Mouse (Mus musculus) T-helper 1 cell (primary cell): Measurements from ENCODE around the gene Mrgpre.

Experiments
- in situ Hi-C: fragments of 300-600 bp; cut with MboI, MseI; formaldehyde crosslinking; loops from one replicate; pipeline ENCODE4 v1.15.1; 2025; ENCODE audit warnings: high pct_unique_total_duplicates

Mrgpre gene

GRCm38 (mm10) chr7:143777375-143777774, 6.9 kb downstream of the Mrgpre start:
- in situ Hi-C loops, result loop anchor here (10.0 kb wide), 1 partner anchor 1327 kb away; no protein-coding TSS in a partner anchor

- in situ Hi-C loops, result loop anchor here (10.0 kb wide), 1 partner anchor 1329 kb away; no protein-coding TSS in a partner anchor
These were observed 8.2 kb downstream of the Mrgpre start for GRCm38 (mm10) chr7:143776137-143776536.

- in situ Hi-C loops, result no loop called here
These were observed 14.8 kb downstream of the Mrgpre start for GRCm38 (mm10) chr7:143769461-143769860.

DNA sequence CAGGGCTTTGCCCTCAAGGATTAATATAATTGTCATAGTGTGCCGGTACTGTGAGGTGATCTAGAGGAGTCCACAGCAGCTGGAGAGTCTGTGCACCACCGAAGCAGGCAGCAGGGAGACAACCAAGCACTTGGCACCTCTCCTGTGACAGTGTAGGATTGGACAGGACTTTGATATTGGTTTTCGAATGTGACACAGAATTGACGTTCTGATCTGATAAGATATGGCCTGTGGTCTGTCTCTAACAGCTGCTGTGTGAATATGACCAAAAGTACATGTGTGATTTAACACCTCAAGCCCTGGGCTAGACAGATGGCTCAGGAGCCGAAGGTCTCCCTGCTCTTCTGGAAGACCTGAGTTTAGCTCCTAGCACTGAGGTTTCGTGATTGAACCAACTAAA, 16.0 kb downstream of the Mrgpre start:
- in situ Hi-C loops, result no loop called here

DNA sequence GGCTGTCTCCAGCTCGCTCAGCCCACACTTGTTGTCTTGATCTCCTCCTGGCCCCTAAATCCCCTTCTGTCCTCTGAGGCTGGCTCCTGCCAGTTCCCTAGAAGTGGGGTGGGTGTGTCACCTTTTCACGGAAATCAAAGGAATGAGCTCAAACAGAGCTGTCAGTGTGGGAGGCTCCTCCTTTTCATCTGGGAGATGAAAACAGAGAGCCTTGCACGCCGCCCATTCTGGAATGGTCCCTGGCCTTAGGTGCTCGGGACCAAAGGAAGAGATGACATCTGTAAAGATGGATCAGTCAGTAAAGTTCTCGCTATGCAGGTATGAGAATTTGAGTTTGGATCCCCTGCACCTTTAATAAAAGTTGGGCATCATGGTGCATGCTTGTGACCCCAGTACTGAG, 17.4 kb downstream of the Mrgpre start, which contains the start of gene Mrgprg:
Mrgprg (minus strand) TSS at position 101 of the 400 bp plus-strand sequence.
- in situ Hi-C loops, result no loop called here

DNA sequence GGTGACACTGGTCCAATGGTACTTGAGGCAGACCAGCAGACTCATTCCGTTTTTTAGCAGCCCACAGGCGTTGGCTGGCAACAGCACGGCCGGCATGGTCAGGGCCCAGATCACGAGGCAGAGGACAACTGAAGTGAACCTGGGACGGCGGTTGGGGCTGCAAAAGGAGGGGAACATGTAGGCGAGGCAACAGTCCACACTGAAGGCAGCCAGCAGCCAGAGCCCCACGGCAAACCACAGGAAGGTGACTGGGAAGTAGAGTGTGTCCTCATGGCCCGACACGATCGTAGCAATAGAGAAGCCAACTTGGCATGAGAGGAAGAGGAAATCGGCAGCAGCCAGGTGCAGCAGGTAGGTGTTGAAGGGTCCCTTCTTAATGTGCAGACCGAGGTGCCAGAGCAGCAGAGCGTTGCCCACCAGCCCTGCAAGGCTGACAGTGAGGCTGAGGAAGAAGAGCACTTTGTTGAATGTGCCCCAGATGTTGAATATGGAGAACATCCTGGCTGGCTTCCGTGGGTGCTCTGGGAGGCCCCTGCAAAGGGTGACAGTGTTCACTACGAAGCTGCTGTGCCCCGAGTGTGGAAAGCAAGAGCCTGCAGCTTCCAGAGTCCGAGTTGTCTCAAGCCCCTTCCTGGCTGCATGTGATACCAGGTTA, 19.3 kb downstream of the Mrgpre start:
- in situ Hi-C loops, result loop anchor here (5.0 kb wide), 1 partner anchor 618 kb away; no protein-coding TSS in a partner anchor

DNA sequence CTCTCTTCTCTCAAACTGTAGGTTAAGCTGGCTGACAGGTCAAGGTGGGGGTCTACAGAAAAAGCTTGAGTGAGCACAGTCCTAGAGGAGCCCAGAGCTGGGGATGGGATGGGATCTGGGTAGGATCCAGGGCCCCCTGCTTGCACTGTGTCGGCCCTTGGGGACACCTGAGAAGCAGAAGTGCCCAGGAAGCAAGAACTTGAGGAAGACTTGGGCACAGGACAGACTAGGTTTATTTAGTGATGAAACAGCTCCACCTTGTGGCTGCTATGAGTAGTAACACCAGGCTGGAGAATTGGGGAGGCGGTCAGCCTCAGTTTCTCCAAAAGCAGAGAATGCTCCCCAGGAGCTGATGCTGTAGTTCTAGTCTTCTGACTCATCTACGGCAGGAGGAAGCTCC, 20.5 kb downstream of the Mrgpre start:
- in situ Hi-C loops, result loop anchor here (5.0 kb wide), 1 partner anchor 616 kb away; no protein-coding TSS in a partner anchor

DNA sequence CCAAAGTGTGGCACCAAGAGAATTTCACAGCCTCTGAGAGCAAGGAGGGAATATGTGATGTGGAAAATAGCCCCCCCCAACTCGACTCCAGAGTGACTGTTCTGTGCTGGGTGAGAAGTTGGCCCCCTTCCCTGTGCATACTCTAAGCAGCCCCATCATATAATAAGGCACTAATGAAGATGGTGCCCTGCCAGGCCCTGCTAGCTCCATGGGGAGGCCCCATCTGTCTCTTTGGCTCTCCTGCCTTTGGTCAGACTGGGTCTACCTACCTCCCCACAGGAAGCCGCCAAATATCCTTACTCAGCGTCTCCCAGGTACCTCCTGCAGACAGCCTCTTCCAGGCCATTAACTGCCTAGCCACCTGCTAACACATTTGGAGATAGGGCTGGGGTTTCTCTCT, 25.3 kb downstream of the Mrgpre start:
- in situ Hi-C loops, result loop anchor here (5.0 kb wide), 1 partner anchor 162 kb away; no protein-coding TSS in a partner anchor

GRCm38 (mm10) chr7:143757696-143758095, 26.6 kb downstream of the Mrgpre start:
- in situ Hi-C loops, result loop anchor here (5.0 kb wide), 1 partner anchor 160 kb away; no protein-coding TSS in a partner anchor

DNA sequence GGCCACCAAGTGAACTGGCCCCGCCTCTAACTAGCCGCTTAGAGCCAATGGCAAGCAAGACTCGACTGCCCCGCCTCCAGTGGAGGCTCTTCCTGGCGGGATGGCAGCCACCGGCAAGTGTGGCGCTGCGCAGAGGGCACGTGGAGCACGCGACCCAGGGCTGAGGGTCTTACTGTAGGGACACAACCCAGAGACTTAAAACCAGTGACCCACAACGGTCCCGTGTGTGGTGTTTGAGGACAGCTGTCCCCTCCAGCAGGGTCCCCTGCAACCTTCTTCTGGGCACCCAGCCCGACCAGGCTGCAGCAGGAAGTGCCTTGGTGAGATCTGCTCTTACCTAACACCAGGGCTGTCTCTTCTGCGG, 27.3 kb downstream of the Mrgpre start:
- in situ Hi-C loops, result loop anchor here (5.0 kb wide), 1 partner anchor 160 kb away; no protein-coding TSS in a partner anchor

DNA sequence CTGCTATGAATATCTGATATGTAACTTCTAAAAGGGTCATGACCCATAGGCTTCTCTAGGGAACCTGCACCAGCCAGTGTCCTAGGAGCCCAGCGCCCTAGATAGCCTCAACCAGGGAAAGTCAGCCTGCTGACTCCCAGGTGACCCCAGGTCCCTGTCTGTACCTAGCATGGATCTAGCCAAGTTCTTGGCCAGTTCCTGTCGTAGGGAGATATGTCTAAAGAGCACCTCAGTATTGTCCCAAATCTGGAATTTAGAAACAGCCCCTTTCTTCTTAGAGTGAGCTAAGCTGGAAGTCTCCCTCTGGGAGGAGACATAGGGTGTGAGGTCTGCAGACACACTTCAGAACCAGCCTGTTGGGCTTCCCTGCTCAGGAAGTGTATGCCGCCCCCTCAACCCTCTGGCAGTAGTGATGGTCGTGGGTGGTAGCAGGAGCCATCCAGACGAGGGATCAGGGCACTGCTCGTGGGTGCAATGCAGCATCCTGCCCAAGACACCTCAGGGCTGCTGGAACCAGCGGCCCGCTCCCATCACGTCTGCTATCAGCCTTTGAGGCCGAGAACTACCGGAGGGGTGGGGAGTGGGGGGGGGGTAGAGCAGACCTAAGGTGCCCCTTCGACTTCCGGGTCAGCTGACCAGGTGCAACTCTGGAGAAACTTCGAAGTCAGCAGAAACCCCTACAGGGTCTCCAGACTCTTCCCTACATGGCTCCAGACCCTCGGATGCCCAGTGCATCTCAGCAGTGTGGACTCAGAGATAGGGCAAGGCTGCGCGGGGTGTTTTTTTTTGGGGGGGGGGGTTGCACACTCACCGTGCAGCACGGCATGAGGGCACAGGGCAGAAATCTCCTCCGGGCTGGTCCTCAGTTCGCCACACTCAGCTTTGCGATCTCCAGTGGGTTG, 27.9 kb downstream of the Mrgpre start, which contains the start of gene Osbpl5:
Osbpl5 (minus strand) TSS at position 861 of the 902 bp plus-strand sequence.
- in situ Hi-C loops, result loop anchor here (5.0 kb wide), 1 partner anchor 159 kb away; no protein-coding TSS in a partner anchor

GRCm38 (mm10) chr7:143755357-143756124, 28.8 kb downstream of the Mrgpre start:
- in situ Hi-C loops, result loop anchor here (5.0 kb wide), 1 partner anchor 158 kb away; no protein-coding TSS in a partner anchor

DNA sequence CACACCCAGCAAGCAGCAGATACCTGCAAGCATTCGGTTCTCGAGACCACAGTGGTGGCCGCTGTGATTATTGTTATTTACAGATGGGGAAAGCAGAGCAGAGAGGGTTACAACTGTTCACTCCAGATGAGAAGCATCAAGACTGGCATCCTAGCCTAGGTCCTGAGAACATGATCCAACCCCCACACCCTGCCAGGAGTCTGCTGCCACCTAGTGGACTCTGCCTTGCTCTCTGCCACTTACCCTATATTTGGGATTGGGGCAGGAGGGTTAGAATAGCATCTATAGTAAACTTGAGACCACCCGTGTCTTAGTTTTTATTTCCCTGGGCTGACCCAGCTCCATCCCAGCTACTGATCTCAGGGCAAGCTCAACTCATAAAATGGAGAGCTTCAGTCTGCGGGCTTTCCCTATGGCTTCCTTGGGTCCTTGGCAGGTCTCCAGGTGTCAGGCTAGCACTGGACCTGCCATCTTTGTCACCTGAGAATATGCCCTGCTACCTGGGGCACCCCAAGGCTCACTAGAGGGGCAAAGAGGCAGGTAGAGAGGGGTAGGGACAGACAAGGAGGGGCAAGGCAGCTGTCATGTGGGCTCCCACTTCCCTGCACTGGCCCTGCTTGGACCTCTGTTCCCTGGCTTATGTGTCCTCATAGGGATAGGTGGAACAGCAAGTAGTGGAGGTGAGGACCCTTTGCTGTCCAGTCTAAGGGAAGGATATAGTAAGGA, 30.1 kb downstream of the Mrgpre start:
- in situ Hi-C loops, result loop anchor here (5.0 kb wide), 1 partner anchor 47 kb away; no protein-coding TSS in a partner anchor

- in situ Hi-C loops, result loop anchor here (5.0 kb wide), 1 partner anchor 45 kb away; no protein-coding TSS in a partner anchor
These were observed 31.7 kb downstream of the Mrgpre start for GRCm38 (mm10) chr7:143752606-143753005.

GRCm38 (mm10) chr7:143752056-143752455, 32.2 kb downstream of the Mrgpre start:
- in situ Hi-C loops, result loop anchor here (5.0 kb wide), 1 partner anchor 45 kb away; no protein-coding TSS in a partner anchor

DNA sequence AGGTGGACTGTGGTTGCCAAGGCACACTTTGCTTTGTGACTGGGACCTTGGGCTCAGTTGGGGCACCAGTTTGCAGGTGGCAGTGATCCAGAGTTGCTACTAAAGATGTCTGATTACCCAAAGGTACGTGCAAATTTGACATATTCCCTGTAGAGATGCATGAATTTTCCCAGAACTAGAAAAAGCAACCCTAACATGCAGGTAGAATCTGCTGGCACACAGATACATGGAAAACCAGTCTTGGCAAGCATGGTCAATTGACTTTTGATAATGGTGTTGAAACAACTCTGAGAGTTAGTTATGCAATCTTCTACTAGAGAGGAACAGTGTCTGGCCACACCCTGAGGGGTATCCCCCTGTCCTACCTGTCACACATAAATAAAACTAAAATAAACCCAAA, 32.9 kb downstream of the Mrgpre start:
- in situ Hi-C loops, result loop anchor here (5.0 kb wide), 1 partner anchor 44 kb away; no protein-coding TSS in a partner anchor

- in situ Hi-C loops, result no loop called here
These were observed 35.3 kb downstream of the Mrgpre start for GRCm38 (mm10) chr7:143749045-143749444.

DNA sequence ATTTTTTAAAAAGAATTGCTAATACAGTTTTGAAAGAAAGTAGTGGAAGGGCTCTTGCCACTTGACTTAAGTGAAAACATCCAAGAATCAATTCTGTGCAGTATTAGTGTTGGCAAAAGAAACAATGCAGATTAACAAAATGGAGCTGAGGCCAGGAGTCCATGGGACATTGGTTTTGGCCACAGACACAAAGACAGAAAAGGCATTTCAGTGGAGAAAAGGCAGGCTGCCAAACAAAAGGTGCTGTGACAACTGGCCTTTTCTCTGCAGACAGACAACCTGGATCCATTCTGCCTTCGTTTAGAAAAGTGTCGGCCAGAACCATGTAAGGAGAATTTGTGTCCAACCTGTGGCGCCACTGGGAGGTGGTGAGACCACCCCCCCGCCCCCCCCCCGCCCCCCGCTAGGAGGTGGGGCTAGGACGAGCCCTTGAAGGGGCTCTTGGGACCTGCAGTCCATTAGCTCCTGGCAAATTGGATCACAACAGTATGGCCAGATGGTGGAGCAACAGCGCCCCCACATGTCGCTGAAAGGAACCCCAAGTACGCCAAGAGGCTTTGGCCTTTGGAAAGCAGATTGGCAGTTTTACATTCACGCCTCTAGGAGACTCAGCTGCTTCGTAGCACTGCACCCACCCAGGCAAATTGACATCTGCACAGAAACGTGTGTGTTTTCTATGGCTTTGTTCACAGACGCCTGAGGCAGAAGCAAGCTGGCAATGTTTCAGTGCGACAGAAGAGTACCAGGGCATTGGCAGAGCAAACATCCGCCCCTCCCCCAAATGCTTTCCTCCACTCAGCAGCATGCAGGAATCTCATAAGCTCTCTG, 36.0 kb downstream of the Mrgpre start:
- in situ Hi-C loops, result no loop called here

DNA sequence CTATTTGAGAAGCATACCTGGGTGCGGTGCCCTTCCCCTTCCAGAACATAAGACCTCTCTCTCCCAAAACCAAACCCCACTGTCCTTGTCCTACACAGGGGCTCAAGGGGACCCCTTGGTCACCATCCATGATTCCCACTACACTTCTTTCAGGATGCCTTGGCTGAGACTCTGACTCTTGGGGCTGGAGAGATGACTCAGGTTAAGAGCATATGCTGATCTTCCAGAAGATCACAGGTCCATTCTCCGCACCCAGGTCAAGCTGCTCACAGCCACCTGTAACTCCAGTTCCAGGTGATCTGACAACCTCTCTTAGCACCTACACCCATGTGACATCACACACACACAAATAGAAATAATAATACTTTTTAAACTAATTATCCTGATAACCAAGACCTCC, 43.6 kb downstream of the Mrgpre start:
- in situ Hi-C loops, result no loop called here
